Mouse (Mus musculus) ovary, postnatal 36 days (tissue): ENCODE measurements around the gene Hydin.
A peak's percentile ranks its signal among the peaks of the same experiment; 100 is the strongest.
"Not testable (repeated sequence)": the region's sequence is repeated elsewhere in the genome, so short reads cannot be mapped to it uniquely, and the experiment has no call there.

ENCODE experiments used
- DNase-seq: peaks from one replicate; pipeline ENCODE4 v3.0.0; 2022; ENCODE audit warnings: low spot score, mixed read lengths

Gene Hydin

GRCm38 (mm10) chr8:110522495-110522894, 255.7 kb downstream of the Hydin start:
- DNase-seq = not testable (repeated sequence)

DNA sequence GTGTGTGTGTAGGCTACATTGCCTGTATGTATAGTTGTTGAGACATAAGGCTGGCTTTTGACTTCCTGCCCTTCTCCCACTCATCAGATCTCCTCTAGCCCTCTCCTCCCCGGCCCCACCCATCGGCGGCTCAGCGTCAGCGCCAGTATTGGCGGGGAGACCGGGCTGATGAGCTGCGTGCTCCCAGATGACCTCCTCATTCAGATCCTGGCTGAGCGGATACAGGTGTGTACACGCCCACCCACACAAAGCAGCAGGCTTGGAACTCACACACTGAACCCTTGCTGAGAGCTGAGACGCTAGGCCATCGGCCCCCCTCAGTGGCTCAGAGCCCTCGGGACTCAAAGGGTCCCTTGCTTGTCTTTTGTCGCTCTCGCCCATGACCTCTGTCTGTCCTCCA, 256.2 kb downstream of the Hydin start:
- DNase-seq = no peak

- no peak for DNase-seq
Observed at GRCm38 (mm10) chr8:110525229-110525628, 258.5 kb downstream of the Hydin start.

DNA sequence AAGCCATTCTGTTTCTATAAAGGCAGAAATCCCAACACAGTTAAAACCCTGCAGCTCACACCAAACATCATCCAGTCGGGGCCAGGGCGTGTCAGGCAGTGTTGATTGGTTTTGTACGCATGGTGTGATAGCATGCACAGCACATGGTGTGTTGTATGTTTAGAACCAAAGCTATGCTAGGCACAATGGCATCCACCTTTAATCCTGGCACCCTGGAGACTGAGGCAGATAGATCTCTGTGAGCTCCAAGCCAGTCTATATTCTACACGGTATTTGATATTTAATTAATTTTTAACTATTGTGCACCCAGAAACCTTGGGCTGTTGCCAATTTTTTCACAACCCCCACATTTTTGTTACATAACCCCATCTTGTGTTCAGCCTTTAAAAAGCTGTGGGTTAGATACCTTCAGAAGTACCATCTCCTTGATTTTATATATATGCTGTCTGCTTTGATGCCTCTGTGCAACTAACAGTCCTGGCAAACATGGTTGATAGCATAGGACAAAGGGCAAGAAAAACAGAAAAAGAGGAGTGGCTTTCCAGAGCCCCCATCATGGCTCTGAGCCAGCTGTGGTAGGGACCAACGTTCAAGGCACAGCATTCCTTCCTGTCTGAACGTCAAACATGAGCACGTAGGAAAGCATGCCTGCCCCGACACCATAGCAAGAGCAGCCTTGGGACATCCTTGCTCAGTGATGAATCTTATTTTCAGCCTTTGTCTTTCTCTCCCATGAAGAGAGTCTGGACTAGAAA, 263.4 kb downstream of the Hydin start:
- DNase-seq = no peak

DNA sequence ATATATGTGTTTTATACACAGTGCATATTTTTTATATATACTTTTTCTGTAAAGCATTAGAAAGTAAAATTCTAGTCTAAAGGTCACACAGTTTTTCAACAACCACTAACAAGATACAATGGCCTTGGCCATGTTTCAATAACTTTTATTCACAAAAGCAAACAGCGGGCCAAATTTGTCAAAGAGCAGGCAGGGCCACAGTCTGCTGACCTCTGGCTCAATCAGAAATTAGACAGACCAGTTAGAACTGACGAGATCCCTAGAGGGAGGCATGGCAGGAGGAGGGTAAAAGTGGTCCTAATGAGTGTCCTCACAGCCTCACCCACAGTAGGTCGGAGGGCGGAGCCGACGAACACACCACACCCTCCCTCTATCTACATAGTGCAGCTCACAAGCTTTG, 267.0 kb downstream of the Hydin start:
- DNase-seq = no peak

DNA sequence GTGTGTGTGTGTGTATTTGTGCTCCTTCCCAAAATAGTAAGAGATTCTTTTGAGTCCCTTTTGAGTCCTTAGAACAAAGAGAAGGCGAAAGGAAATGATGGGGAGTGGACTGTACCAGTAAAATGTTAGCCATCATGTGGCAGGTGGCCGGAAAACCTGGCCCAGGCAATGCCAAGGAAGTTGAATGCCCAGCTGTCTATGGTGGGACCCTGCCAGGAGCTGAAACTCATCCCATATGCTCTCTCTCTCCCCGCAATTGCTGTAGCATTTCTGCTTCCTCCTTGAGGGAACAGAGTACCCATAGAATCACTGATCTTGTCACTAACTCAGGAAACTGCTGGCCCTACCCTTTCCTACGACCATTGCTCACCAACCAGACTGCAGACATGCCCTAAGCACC, 271.1 kb downstream of the Hydin start:
- DNase-seq = no peak

- DNase-seq = no peak
Observed at GRCm38 (mm10) chr8:110550343-110550742, 283.6 kb downstream of the Hydin start.

DNA sequence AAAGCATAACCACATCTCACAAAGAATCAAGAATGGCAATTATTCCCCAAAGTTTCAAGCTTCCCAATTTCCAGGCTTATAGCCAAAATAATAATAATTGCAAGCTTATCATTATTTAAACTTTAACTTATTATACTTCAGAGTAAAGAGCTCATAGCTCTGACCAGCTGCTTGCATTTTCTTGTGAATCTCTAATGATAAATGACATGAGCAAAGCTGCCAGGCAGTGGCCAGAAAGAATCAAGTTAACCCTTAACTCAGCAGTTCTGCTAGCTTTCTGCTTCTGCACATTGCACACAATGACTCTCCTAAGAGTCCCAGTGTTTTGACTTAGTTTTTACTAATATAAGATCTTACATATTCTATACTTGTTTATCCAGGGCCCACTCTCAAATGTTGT, 285.3 kb downstream of the Hydin start:
- DNase-seq = not testable (repeated sequence)

DNA sequence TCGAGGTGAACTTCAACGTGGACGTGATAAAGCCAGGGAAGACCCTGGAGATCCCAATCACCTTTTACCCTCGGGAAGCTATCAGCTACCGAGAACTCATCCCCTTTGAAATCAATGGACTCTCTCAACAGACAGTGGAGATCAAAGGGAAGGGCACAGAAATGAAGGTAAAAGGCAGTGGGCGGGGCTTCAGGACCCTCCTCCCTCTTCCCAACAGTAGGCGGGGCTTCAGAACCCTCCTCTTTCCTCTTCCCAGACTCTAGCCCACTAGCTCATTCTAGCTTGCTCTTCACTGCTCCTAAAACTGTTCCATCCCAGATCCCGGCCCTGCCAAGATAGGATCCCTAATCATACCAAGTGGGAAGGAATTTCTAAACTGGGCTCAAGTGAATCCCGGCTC, 325.9 kb downstream of the Hydin start:
- DNase-seq = no peak

GRCm38 (mm10) chr8:110594164-110594563, 327.4 kb downstream of the Hydin start:
- DNase-seq = no peak

GRCm38 (mm10) chr8:110604556-110604955, 337.8 kb downstream of the Hydin start:
- no peak for DNase-seq

- no peak for DNase-seq
Observed at GRCm38 (mm10) chr8:110605401-110606015, 338.7 kb downstream of the Hydin start.

- DNase-seq = no peak
Observed at GRCm38 (mm10) chr8:110615730-110616129, 349.0 kb downstream of the Hydin start.

GRCm38 (mm10) chr8:110617801-110618358, 351.1 kb downstream of the Hydin start:
- no peak for DNase-seq

GRCm38 (mm10) chr8:110618391-110619207, 351.8 kb downstream of the Hydin start, which contains the start of gene Vac14:
TSS of gene Vac14 (plus strand) at chr8:110618585.
- DNase-seq = peak; percentile 97

DNA sequence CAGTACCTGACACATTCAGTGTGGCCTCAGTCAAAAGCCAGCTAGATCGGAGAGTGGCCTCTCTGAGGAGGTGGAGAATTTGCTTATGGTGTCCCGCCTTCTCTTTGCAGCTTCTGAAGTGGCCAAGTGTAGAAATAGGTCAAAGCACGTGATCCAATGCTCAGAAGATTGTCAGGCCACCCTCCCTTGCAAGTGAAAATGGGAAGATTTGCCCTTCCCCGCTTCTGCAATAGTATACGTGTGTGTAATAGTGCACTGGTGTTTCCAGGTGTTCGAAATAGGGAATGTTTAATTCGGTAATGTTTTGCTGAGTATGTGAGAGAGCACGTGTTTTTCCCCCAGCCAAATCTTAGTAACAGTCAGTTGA, 352.4 kb downstream of the Hydin start:
- no peak for DNase-seq

- no peak for DNase-seq
Observed at GRCm38 (mm10) chr8:110619919-110620318, 353.1 kb downstream of the Hydin start.

- DNase-seq = no peak
Observed at GRCm38 (mm10) chr8:110626431-110626830, 359.7 kb downstream of the Hydin start.

GRCm38 (mm10) chr8:110629245-110630063, 362.7 kb downstream of the Hydin start:
- DNase-seq = peak; percentile 59

- no peak for DNase-seq
Observed at GRCm38 (mm10) chr8:110630079-110630478, 363.3 kb downstream of the Hydin start.

DNA sequence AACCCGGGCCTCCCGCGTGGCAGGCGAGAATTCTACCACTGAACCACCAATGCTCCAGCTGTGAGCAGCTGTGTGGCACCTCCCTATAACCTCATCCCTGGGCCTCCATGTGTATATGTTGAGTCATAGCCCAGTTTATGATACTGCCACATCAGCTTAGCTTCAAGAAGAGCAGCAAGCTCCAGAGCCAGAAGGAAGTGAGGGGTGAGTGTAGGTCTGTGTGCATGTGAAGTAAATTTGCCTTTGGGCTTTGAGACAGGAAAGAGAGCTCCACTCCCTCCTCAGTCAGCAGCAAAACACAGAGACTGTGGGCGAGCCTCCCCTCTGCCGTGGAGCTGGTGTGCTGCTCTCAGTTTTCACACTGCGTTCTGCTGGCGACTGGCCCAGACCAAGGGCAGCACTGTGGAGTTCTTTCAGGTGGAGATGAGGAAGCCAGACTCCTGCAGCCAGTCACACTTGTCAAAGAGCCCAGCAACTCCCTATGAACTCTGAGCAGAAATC, 363.8 kb downstream of the Hydin start:
- peak; percentile 55 for DNase-seq
